In the genomic region with DNA sequence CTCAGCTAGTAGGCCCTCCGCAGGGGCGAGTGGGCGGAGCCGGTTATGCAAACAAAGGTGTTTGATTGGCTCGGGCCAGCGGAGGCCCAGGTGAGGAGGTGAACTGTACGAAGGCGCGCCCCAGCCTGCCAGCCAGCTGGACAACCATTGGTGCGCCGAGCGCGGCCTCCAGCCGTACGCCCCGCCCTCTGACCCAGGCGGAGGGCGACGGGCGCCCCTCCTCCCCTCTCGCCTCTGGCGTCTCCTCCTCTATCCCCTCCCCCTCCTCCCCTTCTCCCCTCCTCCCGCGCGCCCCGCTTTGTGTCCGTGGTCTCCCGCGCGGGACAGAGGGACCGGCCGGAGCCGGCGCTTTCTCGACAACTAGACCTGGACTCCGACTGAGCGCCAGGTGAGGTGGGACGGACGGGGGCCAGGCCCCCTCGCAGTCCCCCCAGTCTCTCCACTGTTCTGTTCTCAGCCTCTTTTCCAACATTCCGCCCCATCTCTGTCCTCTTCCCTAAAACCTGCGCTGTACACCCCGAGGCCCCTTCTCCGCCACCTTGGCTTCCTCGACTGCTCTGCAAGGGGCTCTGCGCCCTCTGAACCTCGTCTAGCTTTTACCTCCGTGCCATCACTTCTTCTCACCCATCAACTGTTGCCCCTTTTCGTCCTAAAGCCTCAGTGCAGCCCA, we compare ENCODE assay signal across 8 mouse cellular contexts. TPM values are rescaled to one million over a fixed set of nuclear protein-coding genes. Genes with fewer than 3 reads are reported as not detected.
A peak's percentile ranks its signal among the peaks of the same experiment; 100 is the strongest.
DNase-seq lines count a peak whose midpoint lies in the region; ATAC-seq and TF ChIP-seq lines count a peak whose summit lies in the region.

No protein-coding gene starts in this region.

- H3K4me2 ChIP-seq in intestine, embryonic 14.5 days (ENCODE audit: low read length), result peak overlapping the region; percentile 56
- peak overlapping the region; percentile 66 for H3K4me2 ChIP-seq in liver, postnatal 0 days (ENCODE audit: low read depth, low read length)
- peak overlapping the region; percentile 30 for H3K4me2 ChIP-seq in neural tube, embryonic 14.5 days (ENCODE audit: low read depth, low read length)

- no peak for TF ChIP-seq CTCF in layer of hippocampus, adult 2 months (conservative IDR thresholded peaks at IDR 0.05)
- no peak for TF ChIP-seq CTCF in liver, postnatal 0 days (IDR thresholded peaks at IDR 0.05; ENCODE audit: low read depth)

- no peak for DNase-seq in layer of hippocampus, adult 2 months (ENCODE audit: low spot score in 2 of 2)
- DNase-seq in layer of hippocampus, postnatal 25 days (ENCODE audit: extremely low spot score in 1 of 2, low spot score in 1 of 2), result no peak
- DNase-seq in cerebellum, postnatal 36 days, result peak; percentile 66 to 75
- peak; percentile 69 for DNase-seq in gastrocnemius, postnatal 25 days
- peak; percentile 78 for DNase-seq in intestine, embryonic 14.5 days (ENCODE audit: low spot score)
- peak; percentile 78 for DNase-seq in liver, postnatal 0 days
- DNase-seq in thymus, adult 18-20 months, result peak; percentile 76 to 84

- TF ChIP-seq EP300 in liver, postnatal 0 days (IDR thresholded peaks at IDR 0.05; ENCODE audit: low read depth), result no peak

- H3K4me1 ChIP-seq in intestine, embryonic 14.5 days (replicated peaks; ENCODE audit: control insufficient read depth, insufficient read depth, low read length), result peaks cover 2% of the 10 kb centered on the region; the same call in 1 of the 2 replicates
- H3K4me1 ChIP-seq in liver, postnatal 0 days (ENCODE audit: insufficient read depth), result no peaks in the 10 kb centered on the region; the same call in 1 of the 2 replicates
- H3K4me1 ChIP-seq in neural tube, embryonic 14.5 days (ENCODE audit: control insufficient read depth, insufficient read depth, low read length), result no peaks in the 10 kb centered on the region

- H3K9me3 ChIP-seq in intestine, embryonic 14.5 days (ENCODE audit: control insufficient read depth, low read length), result no peaks in the 10 kb centered on the region
- H3K9me3 ChIP-seq in liver, postnatal 0 days (ENCODE audit: low read length), result no peaks in the 10 kb centered on the region
- H3K9me3 ChIP-seq in neural tube, embryonic 14.5 days (ENCODE audit: control insufficient read depth, low read length), result no peaks in the 10 kb centered on the region

- no peaks in the 10 kb centered on the region for H3K36me3 ChIP-seq in intestine, embryonic 14.5 days (ENCODE audit: control insufficient read depth, insufficient read depth, low read length)
- no peaks in the 10 kb centered on the region for H3K36me3 ChIP-seq in liver, postnatal 0 days (replicated peaks; ENCODE audit: insufficient read depth, low read length)
- H3K36me3 ChIP-seq in neural tube, embryonic 14.5 days (ENCODE audit: control insufficient read depth, insufficient read depth, low read length), result no peaks in the 10 kb centered on the region

- ATAC-seq in intestine, embryonic 14.5 days (replicated peaks; ENCODE audit: low FRiP score, low TSS enrichment, low read depth), result peak; percentile 95
- peak; percentile 96 for ATAC-seq in liver, postnatal 0 days
- ATAC-seq in neural tube, embryonic 14.5 days (ENCODE audit: low read depth), result peak; percentile 82

- 10% methylated on average over 31 of the region's 49 CpGs for WGBS in intestine, embryonic 14.5 days
- 13% methylated on average over 20 of the region's 49 CpGs for WGBS in liver, postnatal 0 days (ENCODE audit: insufficient replicate concordance)
- 13% methylated on average over 32 of the region's 49 CpGs for WGBS in neural tube, embryonic 14.5 days

- H3K4me3 ChIP-seq in layer of hippocampus, adult 2 months, result peak overlapping the region; percentile 49
- peak overlapping the region; percentile 51 for H3K4me3 ChIP-seq in intestine, embryonic 14.5 days (ENCODE audit: low read depth, low read length)
- H3K4me3 ChIP-seq in liver, postnatal 0 days (ENCODE audit: low read depth, low read length), result peak overlapping the region; percentile 55
- H3K4me3 ChIP-seq in neural tube, embryonic 14.5 days (ENCODE audit: low read depth, low read length), result peak overlapping the region; percentile 38

- H3K27ac ChIP-seq in layer of hippocampus, adult 2 months, result peak overlapping the region; percentile 72
- H3K27ac ChIP-seq in intestine, embryonic 14.5 days (ENCODE audit: low read depth), result peak overlapping the region; percentile 83
- peak overlapping the region; percentile 75 for H3K27ac ChIP-seq in liver, postnatal 0 days (ENCODE audit: low read depth)
- H3K27ac ChIP-seq in neural tube, embryonic 14.5 days (ENCODE audit: low read depth, low read length), result peak overlapping the region; percentile 48; the same call in 1 of the 2 replicates

- no peaks in the 10 kb centered on the region for H3K27me3 ChIP-seq in intestine, embryonic 14.5 days (replicated peaks; ENCODE audit: control insufficient read depth, insufficient read depth, low read length)
- no peaks in the 10 kb centered on the region for H3K27me3 ChIP-seq in liver, postnatal 0 days (ENCODE audit: insufficient read depth, low read length)
- H3K27me3 ChIP-seq in neural tube, embryonic 14.5 days (ENCODE audit: control insufficient read depth, insufficient read depth, low read length), result no peaks in the 10 kb centered on the region

- peak overlapping the region; percentile 68 for H3K9ac ChIP-seq in intestine, embryonic 14.5 days (ENCODE audit: low read length)
- peak overlapping the region; percentile 50; the same call in 1 of the 2 replicates for H3K9ac ChIP-seq in liver, postnatal 0 days (replicated peaks)
- peak overlapping the region; percentile 58 for H3K9ac ChIP-seq in neural tube, embryonic 14.5 days (replicated peaks; ENCODE audit: low read depth, low read length)

RNA-seq across cellular contexts. Expression of gene Dlg3, which starts 9.6 kb away (rescaled TPM):
- 100 to 1,000 TPM; 156 to 163 TPM for total RNA-seq in layer of hippocampus, adult 2 months (2021)
- 100 to 1,000 TPM; 156 to 162 TPM for total RNA-seq in layer of hippocampus, postnatal 25 days (2021)
- 1 to 10 TPM; 1.1 TPM for total RNA-seq in gastrocnemius, postnatal 25 days (2021)
- polyA plus RNA-seq in intestine, embryonic 14.5 days (2014; fragmentation: Nextera tagmentation; extraction: Ambion mirVana), result 7.7 and 8.4 TPM in 2 replicates
- 0.42 and 0.43 TPM in 2 replicates for polyA plus RNA-seq in liver, postnatal 0 days (2015; fragmentation: Nextera tagmentation; extraction: Ambion mirVana)
- polyA plus RNA-seq in neural tube, embryonic 14.5 days (2014; fragmentation: Nextera tagmentation; extraction: Ambion mirVana), result 11.9 and 12.9 TPM in 2 replicates

RNA-seq across cellular contexts. Expression of gene Gdpd2, which starts 47.4 kb away (rescaled TPM):
- total RNA-seq in layer of hippocampus, adult 2 months (2021), result 10 to 100 TPM; 10.1 to 18.6 TPM
- 10 to 100 TPM; 13.0 to 14.4 TPM for total RNA-seq in layer of hippocampus, postnatal 25 days (2021)
- not detected for total RNA-seq in gastrocnemius, postnatal 25 days (2021)
- 0.16 and 0.31 TPM in 2 replicates for polyA plus RNA-seq in intestine, embryonic 14.5 days (2014; fragmentation: Nextera tagmentation; extraction: Ambion mirVana)
- polyA plus RNA-seq in liver, postnatal 0 days (2015; fragmentation: Nextera tagmentation; extraction: Ambion mirVana), result 0.04 TPM in 1 of 2 replicates, not detected in the other
- polyA plus RNA-seq in neural tube, embryonic 14.5 days (2014; fragmentation: Nextera tagmentation; extraction: Ambion mirVana), result 40.8 and 43.5 TPM in 2 replicates

Comparison
In these comparisons a context has a peak if more than half of its experiments do, and no peak if none do; other contexts are left out.
1. DNase-seq: peak in cerebellum, postnatal 36 days (2 of 2), gastrocnemius, postnatal 25 days (single experiment), intestine, embryonic 14.5 days (single experiment), liver, postnatal 0 days (single experiment) and thymus, adult 18-20 months (2 of 2); none in layer of hippocampus, adult 2 months (0 of 2) and layer of hippocampus, postnatal 25 days (0 of 2).
2. RNA of gene Dlg3, which starts 9.6 kb away (total RNA-seq): 156 to 163 TPM in layer of hippocampus, adult 2 months and 156 to 162 TPM in layer of hippocampus, postnatal 25 days; 1.1 TPM in gastrocnemius, postnatal 25 days; every median in the first group is over 10 times any median in the second.
3. RNA of gene Gdpd2, which starts 47.4 kb away (total RNA-seq): 10.1 to 18.6 TPM in layer of hippocampus, adult 2 months and 13.0 to 14.4 TPM in layer of hippocampus, postnatal 25 days; not detected in gastrocnemius, postnatal 25 days; every median in the first group is over 10 times any median in the second.
4. Peak in every context shown above with its lines, with median percentiles within 50 percentile points of each other: H3K27ac ChIP-seq, H3K4me3 ChIP-seq, ATAC-seq, H3K4me2 ChIP-seq and H3K9ac ChIP-seq.